Mouse (Mus musculus) G1E (cell line): Measurements from ENCODE around the gene Myh9. TPM values are rescaled to one million over a fixed set of nuclear protein-coding genes. Genes with fewer than 3 reads are reported as not detected.

Source experiments
- ATAC-seq: 2 replicates; pipeline ENCODE4 v1.8.0; 2016; ENCODE audit warnings: mild to moderate bottlenecking; ENCODE audit not compliant: insufficient number of reproducible peaks, poor library complexity, low FRiP score, severe bottlenecking; ENCODE audit errors: extremely low read depth
- DNase-seq: peaks from one replicate; pipeline ENCODE4 v3.0.0; 2012; ENCODE audit warnings: low spot score
- H3K27me3 ChIP-seq: 2 replicates; pipeline ENCODE4 v1.6.1; 2012; ENCODE audit warnings: mild to moderate bottlenecking, low read length, inconsistent platforms; ENCODE audit not compliant: insufficient read depth
- H3K36me3 ChIP-seq: replicated peaks from 2 replicates; pipeline ENCODE3; 2012; ENCODE audit warnings: mild to moderate bottlenecking, inconsistent platforms
- H3K4me1 ChIP-seq: 2 replicates; pipeline ENCODE4 v1.6.1; 2012; ENCODE audit warnings: low read depth, low read length, inconsistent platforms, mixed read lengths; ENCODE audit not compliant: insufficient read depth
- H3K4me3 ChIP-seq: 2 replicates; pipeline ENCODE4 v1.5.1; 2012; ENCODE audit warnings: low read depth, mild to moderate bottlenecking, inconsistent platforms, low read length, moderate library complexity, mixed read lengths
- H3K9me3 ChIP-seq: replicated peaks from 2 replicates; pipeline ENCODE4 v1.6.1; 2012; ENCODE audit warnings: inconsistent platforms
- CTCF ChIP-seq: IDR thresholded peaks from 2 replicates; pipeline ENCODE4 v1.5.1; 2012; ENCODE audit warnings: low read depth, low read length, inconsistent platforms, mixed read lengths
- GATA1 ChIP-seq: IDR thresholded peaks from 2 replicates; pipeline ENCODE4 v1.6.1; 2012; ENCODE audit warnings: borderline replicate concordance, low read length, inconsistent platforms, mixed read lengths
- GATA2 ChIP-seq: IDR thresholded peaks from 2 replicates; pipeline ENCODE4 v1.6.1; 2012; ENCODE audit warnings: low read depth, low read length, inconsistent platforms, borderline replicate concordance
- POLR2AphosphoS5 ChIP-seq: IDR thresholded peaks from 2 replicates; pipeline ENCODE4 v1.6.1; 2012; ENCODE audit warnings: low read depth, low read length, inconsistent platforms; ENCODE audit not compliant: insufficient replicate concordance
- TAL1 ChIP-seq: conservative IDR thresholded peaks from 2 replicates; pipeline ENCODE4 v1.6.1; 2012; ENCODE audit warnings: low read depth, low read length, inconsistent platforms, mixed read lengths
- polyA plus RNA-seq: library from polyadenylated mRNA; stranded (reverse); fragments of >175 nt; gene quantifications from 2 replicates; pipeline ENCODE4 v1.2.3, GENCODE M21; 2012
- total RNA-seq, 2 experiments: library from RNA; stranded (forward) in 1 of 2; stranded (reverse) in 1 of 2; fragments of 200-1000 nt in 1 of 2; fragments of >200 nt in 1 of 2; fragmentation: Nextera tagmentation in 1 of 2; gene quantifications; 2 replicates each; pipeline ENCODE4 v1.2.3; 2014 to 2017

The Myh9 gene
- total and polyA plus RNA-seq, 3 experiments, result 132 to 198 (median 171) TPM

- Histone ChIP-seq H3K27me3 (no peaks in the 10 kb centered on the region), H3K4me1 (peaks cover 8% of the 10 kb centered on the region), H3K36me3 (peaks cover 100% of the 10 kb centered on the region), H3K4me3 (no peak overlapping the region), H3K9me3 (no peaks in the 10 kb centered on the region)
- no peak for TF ChIP-seq TAL1
- no peak for TF ChIP-seq GATA2
- TF ChIP-seq POLR2AphosphoS5, result no peak
- TF ChIP-seq GATA1, result no peak
- TF ChIP-seq CTCF, result no peak
- no peak for DNase-seq
- no peak for ATAC-seq
Observed at GRCm38 (mm10) chr15:77806565-77807263, 35.3 kb downstream of the Myh9 start.

GRCm38 (mm10) chr15:77805657-77806056 is 36.3 kb downstream of the Myh9 start:
- H3K4me3 ChIP-seq, result no peak overlapping the region
- no peak for DNase-seq
- H3K36me3 ChIP-seq, result peaks cover 100% of the 10 kb centered on the region
- no peak for TF ChIP-seq TAL1
- TF ChIP-seq CTCF, result no peak
- TF ChIP-seq GATA2, result no peak
- TF ChIP-seq POLR2AphosphoS5, result no peak
- no peak for TF ChIP-seq GATA1
- H3K9me3 ChIP-seq, result no peaks in the 10 kb centered on the region
- H3K4me1 ChIP-seq, result peaks cover 13% of the 10 kb centered on the region
- no peak for ATAC-seq
- no peaks in the 10 kb centered on the region for H3K27me3 ChIP-seq

GRCm38 (mm10) chr15:77804949-77805348 is 37.0 kb downstream of the Myh9 start:
- H3K4me1 ChIP-seq, result peaks cover 18% of the 10 kb centered on the region

GRCm38 (mm10) chr15:77804460-77804859 is 37.5 kb downstream of the Myh9 start:
- TF ChIP-seq TAL1 (no peak), POLR2AphosphoS5 (no peak), GATA2 (no peak), GATA1 (no peak), CTCF (no peak)
- no peak overlapping the region for H3K4me3 ChIP-seq
- no peaks in the 10 kb centered on the region for H3K9me3 ChIP-seq
- H3K4me1 ChIP-seq, result peaks cover 23% of the 10 kb centered on the region
- ATAC-seq, result no peak
- H3K27me3 ChIP-seq, result no peaks in the 10 kb centered on the region
- H3K36me3 ChIP-seq, result peaks cover 100% of the 10 kb centered on the region
- no peak for DNase-seq

More at GRCm38 (mm10) chr15:77804949-77805348, 37.0 kb downstream of the Myh9 start:
- no peaks in the 10 kb centered on the region for H3K9me3 ChIP-seq
- ATAC-seq (no peak), DNase-seq (no peak)
- no peak overlapping the region for H3K4me3 ChIP-seq
- no peaks in the 10 kb centered on the region for H3K27me3 ChIP-seq
- H3K36me3 ChIP-seq, result peaks cover 100% of the 10 kb centered on the region
- TF ChIP-seq CTCF (no peak), GATA1 (no peak), POLR2AphosphoS5 (no peak), GATA2 (no peak), TAL1 (no peak)

- no peaks in the 10 kb centered on the region for H3K27me3 ChIP-seq
- H3K4me1 ChIP-seq, result peaks cover 30% of the 10 kb centered on the region
Observed at GRCm38 (mm10) chr15:77803747-77804146, 38.2 kb downstream of the Myh9 start.

GRCm38 (mm10) chr15:77802992-77803391 is 39.0 kb downstream of the Myh9 start:
- TF ChIP-seq POLR2AphosphoS5 (no peak), TAL1 (no peak), GATA1 (no peak), CTCF (no peak), GATA2 (no peak)
- H3K27me3 ChIP-seq, result no peaks in the 10 kb centered on the region
- no peak overlapping the region for H3K4me3 ChIP-seq
- ATAC-seq (no peak), DNase-seq (no peak)
- H3K36me3 ChIP-seq, result peaks cover 100% of the 10 kb centered on the region
- H3K4me1 ChIP-seq, result peaks cover 34% of the 10 kb centered on the region
- H3K9me3 ChIP-seq, result no peaks in the 10 kb centered on the region

More at GRCm38 (mm10) chr15:77803747-77804146, 38.2 kb downstream of the Myh9 start:
- TF ChIP-seq GATA2 (no peak), GATA1 (no peak), CTCF (no peak), TAL1 (no peak), POLR2AphosphoS5 (no peak)
- Histone ChIP-seq H3K36me3 (peaks cover 100% of the 10 kb centered on the region), H3K9me3 (no peaks in the 10 kb centered on the region), H3K4me3 (no peak overlapping the region)
- ATAC-seq (no peak), DNase-seq (no peak)

- Histone ChIP-seq H3K4me1 (peaks cover 34% of the 10 kb centered on the region), H3K36me3 (peaks cover 100% of the 10 kb centered on the region), H3K4me3 (no peak overlapping the region)
Observed at GRCm38 (mm10) chr15:77801188-77801587, 40.8 kb downstream of the Myh9 start.

More at GRCm38 (mm10) chr15:77801188-77801587, 40.8 kb downstream of the Myh9 start:
- Histone ChIP-seq H3K27me3 (no peaks in the 10 kb centered on the region), H3K9me3 (no peaks in the 10 kb centered on the region)
- DNase-seq (no peak), ATAC-seq (no peak)
- TF ChIP-seq GATA2 (no peak), POLR2AphosphoS5 (no peak), GATA1 (no peak), CTCF (no peak), TAL1 (no peak)
